ENCODE assay signal across 25 mouse cellular contexts in the genomic region with DNA sequence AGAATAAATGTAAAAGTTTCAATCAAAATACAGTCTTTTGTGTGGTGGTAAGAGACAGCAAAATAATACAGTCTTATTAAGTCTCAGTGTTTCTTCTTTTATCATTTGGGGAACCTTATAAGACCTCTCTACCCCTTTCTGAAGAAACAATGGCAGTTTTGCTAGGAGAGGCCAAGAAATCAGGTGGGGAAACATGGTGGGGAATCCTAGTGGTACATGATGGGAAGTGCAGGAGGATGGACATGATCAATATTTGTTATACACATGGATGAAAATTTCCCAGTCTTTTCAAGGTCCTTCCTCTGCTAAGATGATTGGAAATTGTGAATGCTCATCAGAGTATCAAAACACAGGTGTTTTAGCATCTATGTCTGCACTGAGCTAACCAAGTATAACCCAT. TPM values are rescaled to one million over a fixed set of nuclear protein-coding genes. Genes with fewer than 3 reads are reported as not detected.
DNase-seq lines count a peak whose midpoint lies in the region; ATAC-seq and TF ChIP-seq lines count a peak whose summit lies in the region.
"Had no signal": no experiment of that assay in that cellular context is flagged by ENCODE, and none has a peak within 500 bp of the region (broad histone marks: within the 10 kb centered on the region; RNA-seq: fewer than 3 reads in every experiment).

No protein-coding gene starts in this region.

- H3K9ac ChIP-seq in heart, embryonic 11.5 days (ENCODE audit: low read depth, low read length): no peak overlapping the region
- H3K9ac ChIP-seq: heart, embryonic 13.5 days; liver, embryonic 14.5 days had no signal

- peak; percentile 55 for DNase-seq in heart, adult 11 months
- DNase-seq in left cerebral cortex, adult 2 months (ENCODE audit: extremely low spot score in 1 of 2, low spot score in 2 of 2): no peak
- no peak for DNase-seq in left cerebral cortex, postnatal 25 days (ENCODE audit: low spot score in 2 of 2)
- DNase-seq in induced T-regulatory cell, adult 2 months (ENCODE audit: low read depth): peak; percentile 39
- no peak for DNase-seq in embryo, embryonic 9.5 days (ENCODE audit: extremely low spot score)
- DNase-seq in right cerebral cortex, adult 2 months (ENCODE audit: low spot score in 2 of 2): no peak
- DNase-seq: adrenal gland, postnatal 10 days; cerebellum, adult 9-10 months; heart, postnatal 14 days; kidney, adult 8-10 months; kidney, postnatal 14 days; lung, postnatal 10 days; right cerebral cortex, postnatal 4 days; thymus, postnatal 25 days had no signal

- no peak for ATAC-seq in heart, embryonic 11.5 days (replicated peaks; ENCODE audit: insufficient number of reproducible peaks, low FRiP score, low TSS enrichment)

- intact Hi-C loops in left cerebral cortex, adult 2 months (cut with DNase I): no loop called here
- intact Hi-C loops in left cerebral cortex, postnatal 25 days (cut with DNase I): no loop called here

- H3K4me2 ChIP-seq in heart, embryonic 11.5 days: no peak overlapping the region
- H3K4me2 ChIP-seq: heart, embryonic 13.5 days had no signal

- no peaks in the 10 kb centered on the region for H3K27me3 ChIP-seq in heart, embryonic 11.5 days (ENCODE audit: control insufficient read depth, insufficient read depth, low read length)
- H3K27me3 ChIP-seq in E14TG2a.4 (ENCODE audit: insufficient read depth, low read length): no peaks in the 10 kb centered on the region
- H3K27me3 ChIP-seq: heart, embryonic 13.5 days; megakaryocyte, embryonic 14.5 days had no signal

- no peak overlapping the region for H3K27ac ChIP-seq in heart, embryonic 11.5 days (ENCODE audit: low read depth, low read length)
- H3K27ac ChIP-seq in left cerebral cortex, adult 2 months: no peak overlapping the region
- H3K27ac ChIP-seq: embryonic facial prominence, embryonic 10.5 days; forebrain, embryonic 10.5 days; heart, embryonic 13.5 days; liver, embryonic 14.5 days had no signal

- H3K4me3 ChIP-seq in heart, embryonic 11.5 days (ENCODE audit: low read depth, low read length): no peak overlapping the region
- no peak overlapping the region for H3K4me3 ChIP-seq in left cerebral cortex, adult 2 months
- no peak overlapping the region for H3K4me3 ChIP-seq in E14TG2a.4 (replicated peaks; ENCODE audit: low read length)
- H3K4me3 ChIP-seq: embryonic facial prominence, embryonic 10.5 days; forebrain, embryonic 10.5 days; heart, embryonic 13.5 days; megakaryocyte, embryonic 14.5 days; myocyte had no signal

- H3K36me3 ChIP-seq in heart, embryonic 11.5 days (ENCODE audit: control insufficient read depth, insufficient read depth, low read length): no peaks in the 10 kb centered on the region
- no peaks in the 10 kb centered on the region for H3K36me3 ChIP-seq in E14TG2a.4 (ENCODE audit: insufficient read depth, low read length)
- H3K36me3 ChIP-seq: embryonic facial prominence, embryonic 10.5 days; forebrain, embryonic 10.5 days; heart, embryonic 13.5 days had no signal

- H3K9me3 ChIP-seq in heart, embryonic 11.5 days (replicated peaks; ENCODE audit: control insufficient read depth, low read length): no peaks in the 10 kb centered on the region
- no peaks in the 10 kb centered on the region for H3K9me3 ChIP-seq in E14TG2a.4 (ENCODE audit: low read length)
- H3K9me3 ChIP-seq: embryonic facial prominence, embryonic 10.5 days; forebrain, embryonic 10.5 days; heart, embryonic 13.5 days; megakaryocyte, embryonic 14.5 days had no signal

- TF ChIP-seq CTCF in left cerebral cortex, adult 2 months (IDR thresholded peaks at IDR 0.05): peak; percentile 42
- TF ChIP-seq CTCF in E14TG2a.4 (conservative IDR thresholded peaks at IDR 0.05; ENCODE audit: low read length): peak; percentile 78

- no peaks in the 10 kb centered on the region for H3K4me1 ChIP-seq in heart, embryonic 11.5 days (ENCODE audit: control insufficient read depth, insufficient read depth, low read length)
- no peaks in the 10 kb centered on the region for H3K4me1 ChIP-seq in E14TG2a.4 (replicated peaks; ENCODE audit: low read depth, low read length)
- H3K4me1 ChIP-seq: forebrain, embryonic 10.5 days had no signal

RNA-seq across cellular contexts. Expression of gene Ifit3, which starts 5.6 kb away (rescaled TPM):
- 0.19 and 0.24 TPM in 2 replicates for polyA plus RNA-seq in heart, embryonic 11.5 days (2014; fragmentation: Nextera tagmentation; extraction: Ambion mirVana)
- total RNA-seq in left cerebral cortex, adult 2 months (2021): 1 to 10 TPM; 4.5 to 4.7 TPM
- total RNA-seq in left cerebral cortex, postnatal 25 days (2021): 1 to 10 TPM; 3.7 to 4.5 TPM

RNA-seq across cellular contexts. Expression of gene Ifit1bl1, which starts 12.8 kb away (rescaled TPM):
- 1.1 and 1.5 TPM in 2 replicates for polyA plus RNA-seq in heart, embryonic 11.5 days (2014; fragmentation: Nextera tagmentation; extraction: Ambion mirVana)
- 1 to 10 TPM; 1.9 to 2.4 TPM for total RNA-seq in left cerebral cortex, adult 2 months (2021)
- 1 to 10 TPM; 1.8 to 2.2 TPM for total RNA-seq in left cerebral cortex, postnatal 25 days (2021)
- total RNA-seq: gastrocnemius, adult 18-20 months had no signal
- polyA plus RNA-seq: stomach, embryonic 14.5 days had no signal

RNA-seq across cellular contexts. Expression of gene Ifit3b, which starts 18.8 kb away (rescaled TPM):
- polyA plus RNA-seq in heart, embryonic 11.5 days (2014; fragmentation: Nextera tagmentation; extraction: Ambion mirVana): 0.14 and 0.44 TPM in 2 replicates
- 1 to 10 TPM; 1.9 to 2.8 TPM for total RNA-seq in left cerebral cortex, adult 2 months (2021)
- 1 to 10 TPM; 1.9 to 2.0 TPM for total RNA-seq in left cerebral cortex, postnatal 25 days (2021)
- polyA plus RNA-seq: embryonic facial prominence, embryonic 10.5 days; forebrain, embryonic 10.5 days; hindbrain, embryonic 11.5 days; stomach, embryonic 14.5 days had no signal

RNA-seq across cellular contexts. Expression of gene Ifit2, which starts 38.5 kb away (rescaled TPM):
- polyA plus RNA-seq in heart, embryonic 11.5 days (2014; fragmentation: Nextera tagmentation; extraction: Ambion mirVana): 5.6 and 6.4 TPM in 2 replicates
- 1 to 10 TPM; 7.1 to 8.2 TPM for total RNA-seq in left cerebral cortex, adult 2 months (2021)
- total RNA-seq in left cerebral cortex, postnatal 25 days (2021): 1 to 10 TPM; 5.6 to 7.2 TPM

RNA-seq across cellular contexts. Expression of gene Ifit1bl2, which starts 51.6 kb away (rescaled TPM):
- 0.73 and 1.0 TPM in 2 replicates for polyA plus RNA-seq in heart, embryonic 11.5 days (2014; fragmentation: Nextera tagmentation; extraction: Ambion mirVana)
- under 1 TPM; 0.47 to 0.88 TPM for total RNA-seq in left cerebral cortex, adult 2 months (2021)
- under 1 TPM; 0.46 to 0.60 TPM for total RNA-seq in left cerebral cortex, postnatal 25 days (2021)
- total RNA-seq: gastrocnemius, adult 18-20 months had no signal
- polyA plus RNA-seq: forebrain, embryonic 10.5 days; stomach, embryonic 14.5 days had no signal

Comparison
In these comparisons a context has a peak if more than half of its experiments do, and no peak if none do; other contexts are left out.
1. DNase-seq: peak in heart, adult 11 months (single experiment) and induced T-regulatory cell, adult 2 months (single experiment); none in left cerebral cortex, adult 2 months (0 of 2), left cerebral cortex, postnatal 25 days (0 of 2), embryo, embryonic 9.5 days (single experiment) and right cerebral cortex, adult 2 months (0 of 2).